Mouse (Mus musculus) layer of hippocampus, adult 2 months (tissue): Measurements from ENCODE around the gene Vps54. TPM values are rescaled to one million over a fixed set of nuclear protein-coding genes. Genes with fewer than 3 reads are reported as not detected.
A peak's percentile ranks its signal among the peaks of the same experiment; 100 is the strongest.

ENCODE experiments used
- DNase-seq, 2 experiments: peaks; one replicate each; pipeline ENCODE4 v3.0.0; 2022; ENCODE audit warnings: low spot score in 2 of 2
- H3K27ac ChIP-seq: fragments of 200-600 bp; 2 replicates; pipeline ENCODE4 v1.8.1; 2022
- H3K4me3 ChIP-seq: fragments of 200-600 bp; 2 replicates; pipeline ENCODE4 v1.8.1; 2022; ENCODE audit warnings: mild to moderate bottlenecking
- CTCF ChIP-seq: fragments of 200-600 bp; conservative IDR thresholded peaks from 2 replicates; pipeline ENCODE4 v1.8.1; 2022; ENCODE audit warnings: antibody characterized with exemption, mild to moderate bottlenecking, moderate library complexity
- microRNA-seq, 2 experiments: library from miRNA; unstranded; fragments of <30 nt; microRNA quantifications; one replicate each; pipeline ENCODE4 v1.2.0; 2021
- total RNA-seq, 2 experiments: library from RNA; stranded (reverse); gene quantifications; 2 replicates each; pipeline ENCODE4 v1.2.3; 2021

Vps54 gene
- total RNA-seq, 2 experiments from 2014 or later = 27.1 to 28.4 TPM

GRCm38 (mm10) chr11:21370399-21371121 lies 131.5 kb downstream of the Vps54 start:
- Histone ChIP-seq H3K27ac (peak overlapping the region; percentile 97), H3K4me3 (peak overlapping the region; percentile 93)
- no peak; the same call in 1 of the 2 replicates for TF ChIP-seq CTCF
- DNase-seq = peak; percentile 46 to 54

Small RNA genes within 50 kb of the gene (microRNA-seq; reads per million reads assigned to microRNA genes)
- 0 reads per million in 2 experiments for gene Mir1933

Other genes with a start within 250 kb of the Vps54 start
- 10 to 100 TPM; 48.1 to 49.6 TPM for gene Peli1, start 148.0 kb upstream of the Vps54 start, total RNA-seq
- gene Ugp2, start 131.9 kb downstream of the Vps54 start, total RNA-seq = 10 to 100 TPM; 74.0 to 81.0 TPM